Mouse (Mus musculus) midbrain, postnatal 0 days (tissue): ENCODE measurements at regions not wholly inside any gene's neighbourhood (a gene's known extent, or its start where the extent isn't known, plus 50 kb on each side); places are given as distances from the start of the nearest gene placed in this dataset.

Source experiments
- ATAC-seq: fragments of 200-750 bp; cut with Nextera tagmentation; 2 replicates; pipeline ENCODE4 v1.8.0; 2017; ENCODE audit warnings: moderate number of reproducible peaks, mild to moderate bottlenecking, moderate TSS enrichment, moderate library complexity; ENCODE audit not compliant: low FRiP score
- DNase-seq: peaks from one replicate; pipeline ENCODE4 v3.0.0-alpha.2; 2015; ENCODE audit warnings: low spot score
- H3K27ac ChIP-seq: fragments of 300-500 bp; sonication (generic); 2 replicates; pipeline ENCODE4 v1.5.1; 2014; ENCODE audit warnings: low read depth, mild to moderate bottlenecking, low read length, mixed read lengths
- H3K27me3 ChIP-seq: fragments of 300-500 bp; sonication (generic); 2 replicates; pipeline ENCODE4 v1.6.1; 2014; ENCODE audit warnings: low read length, control low read depth, mixed read lengths; ENCODE audit not compliant: insufficient read depth
- H3K36me3 ChIP-seq: fragments of 300-500 bp; sonication (generic); 2 replicates; pipeline ENCODE4 v1.6.1; 2014; ENCODE audit warnings: low read length, control low read depth, mixed read lengths; ENCODE audit not compliant: insufficient read depth
- H3K4me1 ChIP-seq: fragments of 300-500 bp; sonication (generic); 2 replicates; pipeline ENCODE4 v1.6.1; 2014; ENCODE audit warnings: mild to moderate bottlenecking, control low read depth, antibody characterized with exemption, low read length, mixed read lengths; ENCODE audit not compliant: insufficient read depth
- H3K4me2 ChIP-seq: fragments of 300-500 bp; sonication (generic); 2 replicates; pipeline ENCODE4 v1.6.1; 2014; ENCODE audit warnings: low read depth, mild to moderate bottlenecking, low read length, mixed read lengths; ENCODE audit not compliant: poor library complexity, severe bottlenecking
- H3K4me3 ChIP-seq: fragments of 300-500 bp; sonication (generic); 2 replicates; pipeline ENCODE4 v1.5.1; 2014; ENCODE audit warnings: low read depth, mild to moderate bottlenecking, low read length, moderate library complexity
- H3K9ac ChIP-seq: fragments of 300-500 bp; sonication (generic); replicated peaks from 2 replicates; pipeline ENCODE4 v1.6.1; 2014; ENCODE audit warnings: mild to moderate bottlenecking, low read length, moderate library complexity, mixed read lengths; ENCODE audit not compliant: poor library complexity, severe bottlenecking
- H3K9me3 ChIP-seq: fragments of 300-500 bp; sonication (generic); 2 replicates; pipeline ENCODE4 v1.6.1; 2016; ENCODE audit warnings: low read length, control low read depth
- CTCF ChIP-seq: IDR thresholded peaks from 2 replicates; pipeline ENCODE4 v1.5.1; 2016; ENCODE audit warnings: antibody characterized with exemption, mild to moderate bottlenecking
- WGBS: fragments of 180-500 bp; shearing (Covaris S2); extraction: QIAGEN DNeasy Blood & Tissue Kit; methylation state at CpG from one replicate; pipeline ENCODE4 v1.1.7; 2014; 5-methylcytosine and 5-hydroxymethylcytosine counted together

- Histone ChIP-seq H3K36me3 (no peaks in the 10 kb centered on the region), H3K9me3 (no peaks in the 10 kb centered on the region), H3K9ac (no peak overlapping the region), H3K4me2 (no peak overlapping the region), H3K4me1 (no peaks in the 10 kb centered on the region), H3K4me3 (no peak overlapping the region), H3K27me3 (no peaks in the 10 kb centered on the region), H3K27ac (no peak overlapping the region)
- peak; percentile 65 for DNase-seq
- TF ChIP-seq CTCF = no peak
- ATAC-seq = no peak
- 39% methylated on average over 5 of the region's 5 CpGs for whole genome bisulfite sequencing
Observed at GRCm38 (mm10) chr3:149603865-149604264, 613.5 kb upstream of the Adgrl2 start.

DNA sequence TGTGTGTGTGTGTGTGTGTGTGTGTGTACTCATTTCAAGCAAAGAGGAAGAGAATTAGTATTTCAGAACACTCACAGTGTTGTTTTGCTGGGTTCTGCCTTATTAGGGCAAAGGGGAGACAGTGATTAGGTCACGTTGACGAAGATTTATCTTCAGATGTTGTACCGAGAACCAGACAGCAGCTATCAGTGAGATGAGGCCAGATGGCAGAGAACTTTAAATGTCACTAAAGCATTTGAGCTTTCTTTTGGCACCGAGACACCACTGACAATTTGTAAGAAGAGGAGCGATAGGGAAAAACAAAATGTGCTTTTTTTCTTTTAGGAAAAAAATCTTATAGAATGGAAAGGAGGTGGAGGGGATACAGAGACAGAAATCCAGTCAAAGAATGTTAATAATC lies 610.9 kb upstream of the Adgrl2 start:
- Histone ChIP-seq H3K4me2 (no peak overlapping the region), H3K27me3 (no peaks in the 10 kb centered on the region), H3K9ac (no peak overlapping the region), H3K27ac (no peak overlapping the region), H3K9me3 (no peaks in the 10 kb centered on the region), H3K36me3 (no peaks in the 10 kb centered on the region), H3K4me1 (no peaks in the 10 kb centered on the region), H3K4me3 (no peak overlapping the region)
- no peak for DNase-seq
- ATAC-seq = no peak
- WGBS = 86% methylated on average over 5 of the region's 5 CpGs
- no peak for TF ChIP-seq CTCF

DNA sequence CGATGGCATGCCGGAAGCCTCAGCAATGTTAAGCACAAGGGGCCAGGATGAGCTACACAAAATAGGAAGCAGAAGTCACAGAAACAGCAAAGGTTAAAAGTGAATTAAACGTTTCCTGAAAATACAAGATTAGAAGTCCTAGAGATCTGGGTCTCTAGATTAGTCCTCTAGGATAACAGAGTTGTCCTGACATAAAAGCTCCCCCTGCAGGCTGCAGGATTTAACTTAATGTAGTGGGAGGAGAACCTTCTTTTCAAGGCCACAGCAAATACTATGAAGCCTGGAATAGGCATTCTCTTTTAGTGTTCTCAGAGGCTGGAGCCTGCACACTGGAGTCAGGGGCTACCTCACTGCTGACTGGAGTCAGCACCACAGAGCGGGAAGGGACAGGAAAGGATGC lies 604.1 kb upstream of the Adgrl2 start:
- no peaks in the 10 kb centered on the region for H3K4me1 ChIP-seq
- H3K36me3 ChIP-seq = no peaks in the 10 kb centered on the region
- H3K9me3 ChIP-seq = no peaks in the 10 kb centered on the region
- DNase-seq (no peak), ATAC-seq (no peak)
- TF ChIP-seq CTCF = no peak
- no peak overlapping the region for H3K4me3 ChIP-seq
- H3K27ac ChIP-seq = no peak overlapping the region
- H3K9ac ChIP-seq = no peak overlapping the region
- no peak overlapping the region for H3K4me2 ChIP-seq
- 64% methylated on average over 4 of the region's 4 CpGs for WGBS
- H3K27me3 ChIP-seq = no peaks in the 10 kb centered on the region

DNA sequence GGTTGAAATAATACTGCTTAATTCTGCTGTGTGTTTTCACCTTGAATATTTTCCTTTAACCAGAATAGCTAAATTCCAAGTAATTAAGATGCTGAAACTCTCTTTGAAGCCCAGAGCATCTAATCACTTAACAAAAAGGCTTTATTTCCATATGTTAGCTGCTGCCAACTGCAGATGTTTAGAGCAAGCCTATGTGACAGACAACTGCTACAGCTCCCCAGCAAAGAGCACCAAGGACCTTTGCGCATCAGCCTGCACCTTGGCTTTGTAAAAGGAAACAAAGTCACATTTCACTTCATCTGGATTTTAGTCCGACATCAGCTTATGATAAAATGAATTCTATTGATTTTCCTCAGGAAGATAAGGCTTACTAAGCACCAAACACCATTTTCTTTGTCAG lies 595.4 kb upstream of the Adgrl2 start:
- H3K9me3 ChIP-seq = no peaks in the 10 kb centered on the region
- no peaks in the 10 kb centered on the region for H3K4me1 ChIP-seq
- ATAC-seq (no peak), DNase-seq (no peak)
- H3K4me3 ChIP-seq = no peak overlapping the region
- no peak overlapping the region for H3K27ac ChIP-seq
- no peak overlapping the region for H3K9ac ChIP-seq
- H3K36me3 ChIP-seq = no peaks in the 10 kb centered on the region
- H3K27me3 ChIP-seq = no peaks in the 10 kb centered on the region
- H3K4me2 ChIP-seq = no peak overlapping the region
- no peak for TF ChIP-seq CTCF
- 36% methylated on average over 2 of the region's 2 CpGs for WGBS

GRCm38 (mm10) chr3:149581141-149581540 lies 590.8 kb upstream of the Adgrl2 start:
- no peak overlapping the region for H3K4me2 ChIP-seq
- WGBS = 48% methylated on average over 3 of the region's 3 CpGs
- H3K27ac ChIP-seq = no peak overlapping the region
- no peaks in the 10 kb centered on the region for H3K4me1 ChIP-seq
- no peaks in the 10 kb centered on the region for H3K9me3 ChIP-seq
- H3K27me3 ChIP-seq = no peaks in the 10 kb centered on the region
- H3K4me3 ChIP-seq = no peak overlapping the region
- no peak for DNase-seq
- no peak for TF ChIP-seq CTCF
- no peaks in the 10 kb centered on the region for H3K36me3 ChIP-seq
- H3K9ac ChIP-seq = no peak overlapping the region
- no peak for ATAC-seq

DNA sequence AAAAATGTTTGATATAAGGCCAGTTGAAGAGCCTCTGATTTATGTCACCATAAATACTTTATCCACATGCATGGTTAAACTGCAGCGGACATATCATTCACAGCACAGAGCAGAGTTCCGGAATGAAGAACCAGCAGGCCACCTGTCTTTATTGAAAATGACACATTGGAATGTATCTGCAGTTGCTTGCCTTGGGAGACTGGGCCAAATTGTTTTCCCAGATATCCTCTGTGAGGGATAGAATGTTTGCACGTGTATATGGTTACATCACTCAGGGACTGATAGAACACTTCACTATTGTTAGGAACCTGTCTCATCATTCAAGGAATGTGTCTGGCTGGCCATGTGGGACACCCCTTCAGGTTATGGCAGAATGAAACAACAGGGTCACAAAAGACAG lies 585.3 kb upstream of the Adgrl2 start:
- Histone ChIP-seq H3K4me1 (no peaks in the 10 kb centered on the region), H3K27me3 (no peaks in the 10 kb centered on the region), H3K4me3 (no peak overlapping the region), H3K27ac (no peak overlapping the region), H3K9ac (no peak overlapping the region), H3K4me2 (no peak overlapping the region), H3K36me3 (no peaks in the 10 kb centered on the region), H3K9me3 (no peaks in the 10 kb centered on the region)
- TF ChIP-seq CTCF = no peak
- ATAC-seq (no peak), DNase-seq (no peak)
- 81% methylated on average over 3 of the region's 3 CpGs for WGBS

DNA sequence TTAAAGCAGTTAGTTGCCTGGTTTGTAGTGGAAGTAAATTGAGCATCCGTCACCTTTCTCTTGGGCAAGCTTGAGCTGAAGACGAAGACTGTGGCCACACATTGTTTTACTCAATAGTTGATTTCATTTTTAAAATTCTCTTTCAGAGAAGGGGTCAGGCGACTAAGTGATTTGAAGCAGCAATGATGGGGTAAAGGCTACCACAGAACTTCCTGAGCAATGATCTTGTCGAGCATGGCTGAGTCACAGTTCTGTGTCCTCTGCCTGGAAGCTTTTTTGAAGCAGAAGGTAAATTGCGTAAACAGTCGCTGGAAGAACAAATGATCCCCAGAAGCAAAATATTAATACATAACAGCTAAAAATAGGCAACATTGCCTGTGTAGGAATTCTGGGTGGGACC lies 576.5 kb upstream of the Adgrl2 start:
- no peak overlapping the region for H3K27ac ChIP-seq
- H3K36me3 ChIP-seq = no peaks in the 10 kb centered on the region
- ATAC-seq (no peak), DNase-seq (no peak)
- H3K9ac ChIP-seq = no peak overlapping the region
- no peak overlapping the region for H3K4me2 ChIP-seq
- H3K9me3 ChIP-seq = no peaks in the 10 kb centered on the region
- H3K4me1 ChIP-seq = no peaks in the 10 kb centered on the region
- TF ChIP-seq CTCF = no peak
- 92% methylated on average over 6 of the region's 6 CpGs for WGBS
- no peaks in the 10 kb centered on the region for H3K27me3 ChIP-seq
- no peak overlapping the region for H3K4me3 ChIP-seq
